Mouse (Mus musculus) midbrain, embryonic 14.5 days (tissue): ENCODE measurements around the gene Cog4. TPM values are rescaled to one million over a fixed set of nuclear protein-coding genes. Genes with fewer than 3 reads are reported as not detected.

Experiments used
- ATAC-seq: fragments of 200-750 bp; cut with Nextera tagmentation; 2 replicates; pipeline ENCODE4 v1.8.0; 2017; ENCODE audit warnings: moderate number of reproducible peaks, moderate library complexity; ENCODE audit not compliant: low FRiP score, low TSS enrichment
- DNase-seq: peaks from one replicate; pipeline ENCODE4 v3.0.0-alpha.2; 2015
- H3K27ac ChIP-seq: fragments of 300-500 bp; sonication (generic); replicated peaks from 2 replicates; pipeline ENCODE4 v1.5.1; 2014; ENCODE audit warnings: mild to moderate bottlenecking, low read depth, low read length, moderate library complexity
- H3K27me3 ChIP-seq: fragments of 300-500 bp; sonication (generic); 2 replicates; pipeline ENCODE4 v1.6.1; 2014; ENCODE audit warnings: low read length, control low read depth, mixed read lengths; ENCODE audit not compliant: control insufficient read depth, insufficient read depth
- H3K36me3 ChIP-seq: fragments of 300-500 bp; sonication (generic); 2 replicates; pipeline ENCODE4 v1.6.1; 2014; ENCODE audit warnings: low read length, control low read depth; ENCODE audit not compliant: control insufficient read depth, insufficient read depth
- H3K4me1 ChIP-seq: fragments of 300-500 bp; sonication (generic); 2 replicates; pipeline ENCODE4 v1.6.1; 2014; ENCODE audit warnings: mild to moderate bottlenecking, antibody characterized with exemption, low read length, control low read depth; ENCODE audit not compliant: control insufficient read depth, insufficient read depth
- H3K4me2 ChIP-seq: fragments of 300-500 bp; sonication (generic); 2 replicates; pipeline ENCODE4 v1.6.1; 2014; ENCODE audit warnings: mild to moderate bottlenecking, low read length, moderate library complexity
- H3K4me3 ChIP-seq: fragments of 300-500 bp; sonication (generic); replicated peaks from 2 replicates; pipeline ENCODE4 v1.5.1; 2014; ENCODE audit warnings: low read depth, low read length
- H3K9ac ChIP-seq: fragments of 300-500 bp; sonication (generic); replicated peaks from 2 replicates; pipeline ENCODE4 v1.6.1; 2014; ENCODE audit warnings: mild to moderate bottlenecking, low read length, moderate library complexity
- H3K9me3 ChIP-seq: fragments of 300-500 bp; sonication (generic); 2 replicates; pipeline ENCODE4 v1.6.1; 2016; ENCODE audit warnings: low read length, control low read depth, mixed read lengths; ENCODE audit not compliant: control insufficient read depth
- WGBS: fragments of 180-500 bp; shearing (Covaris S2); extraction: QIAGEN DNeasy Blood & Tissue Kit; methylation state at CpG from one replicate; pipeline ENCODE4 v1.1.7; 2014; 5-methylcytosine and 5-hydroxymethylcytosine counted together
- polyA plus RNA-seq: library from polyadenylated mRNA; unstranded; fragments of >200 nt; fragmentation: Nextera tagmentation; extraction: Ambion mirVana; gene quantifications from 2 replicates; pipeline ENCODE4 v1.2.1, GENCODE M21; 2014

Cog4 gene
- polyA plus RNA-seq, 1 experiment from 2014 or later: 70.0 TPM

DNA sequence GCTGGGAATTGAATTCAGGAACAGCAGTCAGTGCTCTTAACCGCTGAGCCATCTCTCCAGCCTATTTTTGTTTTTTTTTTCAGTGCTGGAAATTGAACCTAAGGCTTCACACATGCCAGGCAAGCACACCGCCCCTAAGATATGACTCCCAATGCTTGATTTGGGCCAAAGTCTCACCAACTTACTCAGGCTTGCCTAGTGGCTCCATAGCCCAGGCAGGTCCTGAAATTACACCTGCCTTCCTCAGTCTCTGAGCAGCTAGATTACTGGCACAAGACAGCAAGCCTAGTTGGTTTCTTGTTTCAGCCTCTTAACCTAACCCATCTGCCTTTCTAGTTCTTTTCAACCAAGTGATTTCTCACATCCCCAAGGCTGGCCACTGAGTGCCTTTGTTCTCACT lies 24.1 kb downstream of the Cog4 start:
- Histone ChIP-seq H3K4me1 (no peaks in the 10 kb centered on the region), H3K4me2 (no peak overlapping the region), H3K4me3 (no peak overlapping the region), H3K27me3 (no peaks in the 10 kb centered on the region), H3K9me3 (no peaks in the 10 kb centered on the region), H3K36me3 (peaks cover 91% of the 10 kb centered on the region), H3K9ac (no peak overlapping the region), H3K27ac (no peak overlapping the region)
- no peak for ATAC-seq
- no peak for DNase-seq
- 100% methylated on average over 2 of the region's 2 CpGs for WGBS

DNA sequence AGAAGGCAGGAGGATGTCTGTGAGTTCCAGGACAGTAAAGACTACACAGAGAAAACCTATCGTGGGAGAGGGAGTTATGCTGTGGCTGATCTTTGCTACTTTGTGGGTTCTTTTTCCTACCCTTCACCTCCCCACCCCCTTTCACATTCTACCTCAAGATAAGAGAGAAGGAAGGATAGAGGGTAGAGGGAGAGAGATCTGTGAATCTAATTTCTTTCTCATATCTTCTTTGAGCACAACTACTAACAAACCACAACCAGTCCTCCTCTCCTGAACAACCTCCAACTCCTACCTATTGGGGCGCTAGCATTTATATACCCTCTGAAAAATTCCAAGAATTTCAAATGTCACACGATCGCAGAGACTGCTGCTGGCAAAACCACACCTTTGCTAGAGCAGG lies 31.5 kb downstream of the Cog4 start:
- Histone ChIP-seq H3K36me3 (peaks cover 89% of the 10 kb centered on the region), H3K9me3 (no peaks in the 10 kb centered on the region), H3K4me3 (no peak overlapping the region), H3K4me2 (no peak overlapping the region), H3K27ac (no peak overlapping the region), H3K4me1 (no peaks in the 10 kb centered on the region), H3K27me3 (no peaks in the 10 kb centered on the region), H3K9ac (no peak overlapping the region)
- DNase-seq (no peak), ATAC-seq (no peak)
- 93% methylated on average over 4 of the region's 4 CpGs for WGBS

DNA sequence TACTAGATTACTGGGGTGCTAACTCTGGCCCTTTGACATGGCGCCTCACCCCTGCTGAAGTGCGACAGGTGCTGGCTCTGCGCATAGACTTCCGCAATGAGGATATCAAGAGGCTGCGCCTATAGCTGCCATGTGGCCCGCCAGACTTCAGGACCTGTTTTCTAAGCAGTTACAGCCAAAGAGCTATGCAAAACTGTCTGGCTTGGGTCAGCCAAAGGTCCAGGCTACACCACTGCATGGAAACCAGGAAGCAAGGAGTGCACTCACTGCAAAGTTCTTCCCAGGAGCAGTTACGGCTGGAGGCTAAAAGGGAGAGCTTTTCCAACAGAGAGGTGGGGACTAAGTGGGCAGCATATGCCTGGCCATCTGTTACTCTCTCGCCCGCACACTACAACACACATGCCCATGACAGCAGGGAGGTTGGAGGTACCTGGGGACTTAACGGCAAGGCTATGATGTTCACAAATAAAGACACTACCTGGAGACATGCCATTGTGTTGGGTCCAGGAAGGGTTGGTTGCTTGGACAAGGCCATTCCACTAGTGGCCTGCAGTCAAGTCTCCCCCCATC lies 35.4 kb downstream of the Cog4 start:
- 95% methylated on average over 10 of the region's 10 CpGs for WGBS
- peaks cover 78% of the 10 kb centered on the region for H3K36me3 ChIP-seq
- H3K4me3 ChIP-seq: no peak overlapping the region
- H3K27me3 ChIP-seq: no peaks in the 10 kb centered on the region
- no peak for DNase-seq
- ATAC-seq: no peak
- H3K27ac ChIP-seq: no peak overlapping the region
- no peaks in the 10 kb centered on the region for H3K9me3 ChIP-seq
- H3K4me1 ChIP-seq: no peaks in the 10 kb centered on the region
- no peak overlapping the region for H3K4me2 ChIP-seq
- no peak overlapping the region for H3K9ac ChIP-seq

DNA sequence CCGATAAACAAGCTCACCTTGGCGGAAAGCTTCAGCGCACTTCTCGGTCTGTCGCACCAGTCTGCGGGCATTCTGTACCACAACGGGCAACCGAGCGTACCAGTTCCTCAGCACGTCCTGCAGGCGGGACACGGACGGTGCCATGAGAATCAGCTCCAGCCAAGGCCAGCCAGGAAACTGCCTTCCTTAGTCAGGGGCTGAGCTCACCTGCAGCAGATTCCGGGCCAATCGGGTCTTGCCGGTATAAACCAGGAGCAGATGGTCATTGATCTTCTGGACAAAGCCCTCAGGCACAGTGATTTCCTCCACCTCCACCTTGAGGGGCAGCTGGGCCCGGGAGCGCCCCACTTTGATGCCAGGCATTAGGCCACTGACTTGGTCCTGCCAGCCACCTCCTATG lies 37.4 kb downstream of the Cog4 start:
- no peak overlapping the region for H3K9ac ChIP-seq
- no peak overlapping the region for H3K4me2 ChIP-seq
- ATAC-seq (no peak), DNase-seq (no peak)
- no peaks in the 10 kb centered on the region for H3K4me1 ChIP-seq
- WGBS: 96% methylated on average over 18 of the region's 18 CpGs
- no peaks in the 10 kb centered on the region for H3K9me3 ChIP-seq
- H3K36me3 ChIP-seq: peaks cover 75% of the 10 kb centered on the region
- no peak overlapping the region for H3K4me3 ChIP-seq
- H3K27ac ChIP-seq: no peak overlapping the region
- H3K27me3 ChIP-seq: no peaks in the 10 kb centered on the region

DNA sequence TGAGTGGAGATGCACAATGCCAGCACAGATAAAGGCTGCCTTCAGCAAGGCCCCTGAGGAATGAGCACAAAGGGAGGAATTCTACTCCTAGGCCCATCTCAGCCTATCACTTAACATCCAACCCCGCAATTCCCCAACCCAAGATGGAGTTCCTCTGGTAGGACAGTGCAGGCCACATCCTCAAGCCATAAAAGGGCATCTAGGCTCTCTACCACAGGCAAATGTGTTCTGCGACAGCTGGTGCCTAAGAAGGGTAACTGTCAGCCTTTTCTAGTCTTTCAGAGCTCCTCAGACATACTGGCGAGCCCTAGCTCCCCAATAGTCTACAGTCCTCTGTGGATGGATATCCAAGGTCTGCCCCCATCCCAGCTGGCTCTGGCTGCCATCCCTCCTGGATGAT lies 40.2 kb downstream of the Cog4 start:
- Histone ChIP-seq H3K27ac (no peak overlapping the region), H3K4me2 (no peak overlapping the region), H3K36me3 (peaks cover 58% of the 10 kb centered on the region), H3K4me1 (no peaks in the 10 kb centered on the region), H3K9me3 (no peaks in the 10 kb centered on the region), H3K27me3 (no peaks in the 10 kb centered on the region), H3K9ac (no peak overlapping the region), H3K4me3 (no peak overlapping the region)
- no peak for ATAC-seq
- DNase-seq: no peak
- WGBS: 96% methylated on average over 3 of the region's 3 CpGs

DNA sequence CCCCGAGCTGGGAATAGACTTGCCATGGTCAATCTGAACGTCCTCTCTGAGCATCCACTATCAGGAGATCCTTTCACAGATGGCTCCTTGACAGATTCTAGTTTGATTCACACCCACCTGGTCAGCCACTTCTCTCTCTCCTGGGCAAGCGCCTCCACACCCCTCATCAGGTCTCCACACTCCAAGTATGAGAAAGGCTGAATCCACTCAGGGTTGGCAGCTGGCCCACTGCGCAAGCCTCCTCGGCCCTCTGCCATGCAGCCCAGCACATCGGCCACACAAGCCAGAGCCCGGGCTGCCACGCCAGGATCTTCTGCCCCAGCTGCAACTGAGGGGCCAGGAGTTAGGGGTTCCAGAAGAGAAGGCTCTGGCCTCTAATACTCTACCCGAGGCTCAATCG lies 41.2 kb downstream of the Cog4 start:
- 93% methylated on average over 10 of the region's 10 CpGs for WGBS
- Histone ChIP-seq H3K9ac (no peak overlapping the region), H3K9me3 (no peaks in the 10 kb centered on the region), H3K36me3 (peaks cover 49% of the 10 kb centered on the region), H3K4me2 (no peak overlapping the region), H3K27me3 (no peaks in the 10 kb centered on the region), H3K4me3 (no peak overlapping the region), H3K4me1 (no peaks in the 10 kb centered on the region), H3K27ac (no peak overlapping the region)
- ATAC-seq (no peak), DNase-seq (no peak)

DNA sequence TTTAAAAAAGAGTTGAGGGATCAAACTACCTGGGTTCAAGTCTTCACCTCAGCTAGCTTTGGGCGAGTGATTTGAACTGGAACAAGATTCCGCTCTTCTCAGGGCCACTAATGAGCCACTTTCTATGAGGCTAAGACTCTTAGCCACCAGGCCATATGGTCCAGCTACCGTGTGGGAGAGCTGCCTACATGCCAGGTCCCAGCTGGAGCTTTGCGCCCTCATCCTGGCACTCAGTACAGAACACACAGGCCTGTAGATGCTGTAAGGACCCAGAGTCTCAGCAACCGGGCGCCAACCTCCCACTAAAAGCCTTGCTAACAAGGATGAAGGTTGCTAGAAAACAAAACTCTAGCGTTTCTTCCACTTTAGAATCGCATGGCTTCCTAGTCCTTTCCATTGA lies 42.0 kb downstream of the Cog4 start:
- H3K27me3 ChIP-seq: no peaks in the 10 kb centered on the region
- WGBS: 95% methylated on average over 8 of the region's 8 CpGs
- H3K36me3 ChIP-seq: peaks cover 40% of the 10 kb centered on the region
- no peak overlapping the region for H3K4me3 ChIP-seq
- H3K27ac ChIP-seq: no peak overlapping the region
- no peak overlapping the region for H3K4me2 ChIP-seq
- no peak overlapping the region for H3K9ac ChIP-seq
- DNase-seq (no peak), ATAC-seq (no peak)
- H3K9me3 ChIP-seq: no peaks in the 10 kb centered on the region
- H3K4me1 ChIP-seq: no peaks in the 10 kb centered on the region

DNA sequence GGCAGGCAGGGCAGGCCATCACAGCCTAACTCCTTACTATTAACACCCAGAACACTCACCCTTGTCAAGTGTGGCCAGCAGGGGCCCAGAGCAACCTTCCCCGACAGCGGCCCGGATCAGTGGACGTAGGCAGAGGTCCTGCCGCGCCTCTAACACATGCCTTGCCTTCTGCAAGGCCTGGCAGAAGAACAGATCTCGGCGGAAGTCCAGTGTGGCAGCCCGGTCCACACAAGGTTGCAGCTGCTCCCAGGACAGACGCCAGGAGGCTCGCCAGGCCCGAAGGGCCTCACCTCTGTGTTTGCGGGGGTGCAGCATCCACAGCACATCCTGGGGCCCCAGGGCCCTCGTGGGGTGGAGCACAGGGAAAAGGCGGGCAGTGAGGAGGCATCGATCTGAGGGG lies 42.5 kb downstream of the Cog4 start:
- no peak overlapping the region for H3K27ac ChIP-seq
- no peaks in the 10 kb centered on the region for H3K27me3 ChIP-seq
- H3K4me2 ChIP-seq: no peak overlapping the region
- no peaks in the 10 kb centered on the region for H3K9me3 ChIP-seq
- no peak for DNase-seq
- WGBS: 93% methylated on average over 16 of the region's 16 CpGs
- no peak overlapping the region for H3K9ac ChIP-seq
- no peaks in the 10 kb centered on the region for H3K4me1 ChIP-seq
- H3K36me3 ChIP-seq: peaks cover 36% of the 10 kb centered on the region
- H3K4me3 ChIP-seq: no peak overlapping the region
- ATAC-seq: no peak

DNA sequence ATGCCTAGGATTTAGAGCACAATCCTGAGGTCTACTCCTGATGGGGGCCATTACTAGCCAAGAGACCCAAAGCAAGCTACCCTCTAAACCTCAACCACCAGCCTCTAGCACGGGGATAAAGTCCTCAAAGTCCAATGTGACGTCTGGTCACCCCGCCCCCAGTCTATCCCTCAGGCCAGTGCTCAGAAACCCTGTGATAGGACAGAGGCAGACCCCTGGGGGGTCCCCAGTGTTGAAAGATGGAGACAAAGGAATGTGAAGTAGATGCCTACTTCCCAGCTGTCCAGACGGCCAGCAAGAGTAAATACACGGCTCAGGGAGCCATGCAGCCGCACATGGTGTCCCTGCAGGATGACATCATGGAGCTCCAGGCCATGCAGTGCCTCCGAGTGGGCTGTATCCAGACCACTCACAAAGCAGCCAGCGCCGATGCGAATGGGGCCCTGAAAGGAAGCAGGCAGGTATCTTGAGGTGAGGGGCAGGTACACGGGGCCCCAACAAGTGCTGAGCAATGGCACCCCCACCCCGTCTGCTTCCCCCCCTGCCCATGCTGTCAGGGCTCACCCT lies 43.6 kb downstream of the Cog4 start:
- H3K36me3 ChIP-seq: peaks cover 29% of the 10 kb centered on the region
- no peaks in the 10 kb centered on the region for H3K27me3 ChIP-seq
- DNase-seq (no peak), ATAC-seq (no peak)
- WGBS: 67% methylated on average over 12 of the region's 12 CpGs
- no peak overlapping the region for H3K9ac ChIP-seq
- no peaks in the 10 kb centered on the region for H3K4me1 ChIP-seq
- H3K9me3 ChIP-seq: no peaks in the 10 kb centered on the region
- H3K27ac ChIP-seq: no peak overlapping the region
- H3K4me2 ChIP-seq: no peak overlapping the region
- no peak overlapping the region for H3K4me3 ChIP-seq
